Mouse (Mus musculus): ENCODE measurements around the gene Zpbp2. TPM values are rescaled to one million over a fixed set of nuclear protein-coding genes. Genes with fewer than 3 reads are reported as not detected.

Gene Zpbp2
- polyA plus RNA-seq, 1 experiment from 2014 or later = 0.62 TPM

GRCm38 (mm10) chr11:98560942-98561341, 10.0 kb downstream of the Zpbp2 start:
- Histone ChIP-seq H3K4me1 (replicated peaks) (0 out of 2 replicates have a peak, but pooled peaks cover 3% of the 10 kb centered on the region), H3K4me2 (no peak overlapping the region), H3K9me3 (replicated peaks) (no peaks in the 10 kb centered on the region), H3K4me3 (replicated peaks) (no peak overlapping the region), H3K27me3 (peaks cover 46% of the 10 kb centered on the region), H3K36me3 (replicated peaks) (no peaks in the 10 kb centered on the region), H3K9ac (no peak overlapping the region), H3K27ac (replicated peaks) (no peak overlapping the region)
- ATAC-seq (ENCODE audit: insufficient read depth) = no peak
- WGBS (ENCODE audit: insufficient replicate concordance) = 36% methylated on average over 7 of the region's 7 CpGs

GRCm38 (mm10) chr11:98563025-98563424, 12.1 kb downstream of the Zpbp2 start:
- H3K36me3 ChIP-seq (replicated peaks) = no peaks in the 10 kb centered on the region
- no peak overlapping the region for H3K4me2 ChIP-seq
- no peak overlapping the region for H3K9ac ChIP-seq
- H3K4me3 ChIP-seq (replicated peaks) = no peak overlapping the region
- 73% methylated on average over 3 of the region's 3 CpGs for WGBS (ENCODE audit: insufficient replicate concordance)
- H3K27me3 ChIP-seq = peaks cover 44% of the 10 kb centered on the region
- no peak overlapping the region for H3K27ac ChIP-seq (replicated peaks)
- ATAC-seq (ENCODE audit: insufficient read depth) = no peak
- H3K9me3 ChIP-seq (replicated peaks) = no peaks in the 10 kb centered on the region
- H3K4me1 ChIP-seq (replicated peaks) = 0 out of 2 replicates have a peak, but pooled peaks cover 3% of the 10 kb centered on the region

- Histone ChIP-seq H3K27ac (replicated peaks) (no peak overlapping the region), H3K4me2 (no peak overlapping the region), H3K9me3 (replicated peaks) (no peaks in the 10 kb centered on the region), H3K9ac (no peak overlapping the region), H3K27me3 (peaks cover 37% of the 10 kb centered on the region), H3K4me3 (replicated peaks) (no peak overlapping the region), H3K36me3 (replicated peaks) (no peaks in the 10 kb centered on the region), H3K4me1 (replicated peaks) (0 out of 2 replicates have a peak, but pooled peaks cover 3% of the 10 kb centered on the region)
- 61% methylated on average over 13 of the region's 13 CpGs for WGBS (ENCODE audit: insufficient replicate concordance)
- no peak for ATAC-seq (ENCODE audit: insufficient read depth)
Measured at GRCm38 (mm10) chr11:98563921-98564414, 13.1 kb downstream of the Zpbp2 start.

- 77% methylated on average over 8 of the region's 8 CpGs for WGBS (ENCODE audit: insufficient replicate concordance)
- no peak overlapping the region for H3K9ac ChIP-seq
- H3K9me3 ChIP-seq (replicated peaks) = no peaks in the 10 kb centered on the region
- ATAC-seq (ENCODE audit: insufficient read depth) = no peak
- H3K4me1 ChIP-seq (replicated peaks) = peaks cover 5% of the 10 kb centered on the region; the same call in 1 of the 2 replicates
- no peak overlapping the region for H3K27ac ChIP-seq (replicated peaks)
- H3K27me3 ChIP-seq = peaks cover 9% of the 10 kb centered on the region; the same call in 1 of the 2 replicates
- H3K4me3 ChIP-seq (replicated peaks) = no peak overlapping the region
- no peak overlapping the region for H3K4me2 ChIP-seq
- H3K36me3 ChIP-seq (replicated peaks) = no peaks in the 10 kb centered on the region
Measured at GRCm38 (mm10) chr11:98568326-98568725, 17.4 kb downstream of the Zpbp2 start.

- Histone ChIP-seq H3K27me3 (peaks cover 9% of the 10 kb centered on the region; the same call in 1 of the 2 replicates), H3K4me3 (replicated peaks) (no peak overlapping the region), H3K36me3 (replicated peaks) (no peaks in the 10 kb centered on the region), H3K9ac (no peak overlapping the region), H3K4me1 (replicated peaks) (peaks cover 2% of the 10 kb centered on the region; the same call in 1 of the 2 replicates), H3K27ac (replicated peaks) (no peak overlapping the region), H3K9me3 (replicated peaks) (no peaks in the 10 kb centered on the region), H3K4me2 (no peak overlapping the region)
- WGBS (ENCODE audit: insufficient replicate concordance) = 61% methylated on average over 6 of the region's 6 CpGs
- ATAC-seq (ENCODE audit: insufficient read depth) = no peak
Measured at GRCm38 (mm10) chr11:98569461-98569860, 18.6 kb downstream of the Zpbp2 start.

GRCm38 (mm10) chr11:98577776-98578175, 26.9 kb downstream of the Zpbp2 start:
- H3K4me3 ChIP-seq (replicated peaks) = no peak overlapping the region
- ATAC-seq (ENCODE audit: insufficient read depth) = no peak
- peaks cover 7% of the 10 kb centered on the region; the same call in 1 of the 2 replicates for H3K36me3 ChIP-seq (replicated peaks)
- H3K4me2 ChIP-seq = no peak overlapping the region
- no peaks in the 10 kb centered on the region for H3K9me3 ChIP-seq (replicated peaks)
- no peaks in the 10 kb centered on the region for H3K27me3 ChIP-seq
- no peak overlapping the region for H3K9ac ChIP-seq
- peaks cover 53% of the 10 kb centered on the region for H3K4me1 ChIP-seq (replicated peaks)
- 88% methylated on average over 5 of the region's 5 CpGs for WGBS (ENCODE audit: insufficient replicate concordance)
- H3K27ac ChIP-seq (replicated peaks) = 0 out of 2 replicates have a peak overlapping the region, but pooled peaks have one; percentile 41

GRCm38 (mm10) chr11:98580301-98581121, 29.6 kb downstream of the Zpbp2 start:
- H3K4me1 ChIP-seq (replicated peaks) = peaks cover 80% of the 10 kb centered on the region
- H3K27me3 ChIP-seq = no peaks in the 10 kb centered on the region
- peak overlapping the region; percentile 84 for H3K4me2 ChIP-seq
- H3K4me3 ChIP-seq (replicated peaks) = peak overlapping the region; percentile 71
- WGBS (ENCODE audit: insufficient replicate concordance) = 16% methylated on average over 16 of the region's 16 CpGs
- H3K27ac ChIP-seq (replicated peaks) = peak overlapping the region; percentile 100
- ATAC-seq (ENCODE audit: insufficient read depth) = peak; percentile 74
- H3K36me3 ChIP-seq (replicated peaks) = peaks cover 18% of the 10 kb centered on the region
- peak overlapping the region; percentile 77 for H3K9ac ChIP-seq
- no peaks in the 10 kb centered on the region for H3K9me3 ChIP-seq (replicated peaks)

- H3K4me3 ChIP-seq (replicated peaks) = peak overlapping the region; percentile 71
- ATAC-seq (ENCODE audit: insufficient read depth) = 0 out of 2 replicates have a peak, but pooled peaks have one; percentile 1
- no peaks in the 10 kb centered on the region for H3K9me3 ChIP-seq (replicated peaks)
- H3K36me3 ChIP-seq (replicated peaks) = peaks cover 18% of the 10 kb centered on the region
- H3K27me3 ChIP-seq = no peaks in the 10 kb centered on the region
- WGBS (ENCODE audit: insufficient replicate concordance) = 14% methylated on average over 17 of the region's 17 CpGs
- H3K4me2 ChIP-seq = peak overlapping the region; percentile 84
- H3K4me1 ChIP-seq (replicated peaks) = peaks cover 89% of the 10 kb centered on the region
- H3K27ac ChIP-seq (replicated peaks) = peak overlapping the region; percentile 100
- peak overlapping the region; percentile 77 for H3K9ac ChIP-seq
Measured at GRCm38 (mm10) chr11:98581286-98582029, 30.6 kb downstream of the Zpbp2 start.

GRCm38 (mm10) chr11:98582030-98582388, 31.1 kb downstream of the Zpbp2 start:
- Histone ChIP-seq H3K4me1 (replicated peaks) (peaks cover 89% of the 10 kb centered on the region), H3K4me2 (peak overlapping the region; percentile 84)
- ATAC-seq (ENCODE audit: insufficient read depth) = no peak

GRCm38 (mm10) chr11:98582551-98583264, 31.8 kb downstream of the Zpbp2 start:
- Histone ChIP-seq H3K9ac (peak overlapping the region; percentile 77), H3K4me1 (replicated peaks) (peaks cover 94% of the 10 kb centered on the region), H3K9me3 (replicated peaks) (no peaks in the 10 kb centered on the region), H3K27me3 (no peaks in the 10 kb centered on the region), H3K36me3 (replicated peaks) (peaks cover 18% of the 10 kb centered on the region), H3K27ac (replicated peaks) (peak overlapping the region; percentile 100), H3K4me2 (peak overlapping the region; percentile 84), H3K4me3 (replicated peaks) (peak overlapping the region; percentile 71)
- peak; percentile 75 for ATAC-seq (ENCODE audit: insufficient read depth)
- 24% methylated on average over 12 of the region's 12 CpGs for WGBS (ENCODE audit: insufficient replicate concordance)

More at GRCm38 (mm10) chr11:98582030-98582388, 31.1 kb downstream of the Zpbp2 start:
- peaks cover 18% of the 10 kb centered on the region for H3K36me3 ChIP-seq (replicated peaks)
- H3K27ac ChIP-seq (replicated peaks) = peak overlapping the region; percentile 100
- 29% methylated on average over 8 of the region's 8 CpGs for WGBS (ENCODE audit: insufficient replicate concordance)
- H3K27me3 ChIP-seq = no peaks in the 10 kb centered on the region
- H3K4me3 ChIP-seq (replicated peaks) = peak overlapping the region; percentile 71
- no peaks in the 10 kb centered on the region for H3K9me3 ChIP-seq (replicated peaks)
- peak overlapping the region; percentile 77 for H3K9ac ChIP-seq
